Mouse (Mus musculus) G1E (cell line): ENCODE measurements around the gene Kif21a. TPM values are rescaled to one million over a fixed set of nuclear protein-coding genes. Genes with fewer than 3 reads are reported as not detected.

Experiments
- ATAC-seq: 2 replicates; pipeline ENCODE4 v1.8.0; 2016; ENCODE audit warnings: mild to moderate bottlenecking; ENCODE audit not compliant: insufficient number of reproducible peaks, poor library complexity, low FRiP score, severe bottlenecking; ENCODE audit errors: extremely low read depth
- DNase-seq: peaks from one replicate; pipeline ENCODE4 v3.0.0; 2012; ENCODE audit warnings: low spot score
- H3K27me3 ChIP-seq: 2 replicates; pipeline ENCODE4 v1.6.1; 2012; ENCODE audit warnings: mild to moderate bottlenecking, low read length, inconsistent platforms; ENCODE audit not compliant: insufficient read depth
- H3K36me3 ChIP-seq: replicated peaks from 2 replicates; pipeline ENCODE3; 2012; ENCODE audit warnings: mild to moderate bottlenecking, inconsistent platforms
- H3K4me1 ChIP-seq: 2 replicates; pipeline ENCODE4 v1.6.1; 2012; ENCODE audit warnings: low read depth, low read length, inconsistent platforms, mixed read lengths; ENCODE audit not compliant: insufficient read depth
- H3K4me3 ChIP-seq: 2 replicates; pipeline ENCODE4 v1.5.1; 2012; ENCODE audit warnings: low read depth, mild to moderate bottlenecking, inconsistent platforms, low read length, moderate library complexity, mixed read lengths
- H3K9me3 ChIP-seq: replicated peaks from 2 replicates; pipeline ENCODE4 v1.6.1; 2012; ENCODE audit warnings: inconsistent platforms
- CTCF ChIP-seq: IDR thresholded peaks from 2 replicates; pipeline ENCODE4 v1.5.1; 2012; ENCODE audit warnings: low read depth, low read length, inconsistent platforms, mixed read lengths
- GATA1 ChIP-seq: IDR thresholded peaks from 2 replicates; pipeline ENCODE4 v1.6.1; 2012; ENCODE audit warnings: borderline replicate concordance, low read length, inconsistent platforms, mixed read lengths
- GATA2 ChIP-seq: IDR thresholded peaks from 2 replicates; pipeline ENCODE4 v1.6.1; 2012; ENCODE audit warnings: low read depth, low read length, inconsistent platforms, borderline replicate concordance
- POLR2AphosphoS5 ChIP-seq: IDR thresholded peaks from 2 replicates; pipeline ENCODE4 v1.6.1; 2012; ENCODE audit warnings: low read depth, low read length, inconsistent platforms; ENCODE audit not compliant: insufficient replicate concordance
- TAL1 ChIP-seq: conservative IDR thresholded peaks from 2 replicates; pipeline ENCODE4 v1.6.1; 2012; ENCODE audit warnings: low read depth, low read length, inconsistent platforms, mixed read lengths
- polyA plus RNA-seq: library from polyadenylated mRNA; stranded (reverse); fragments of >175 nt; gene quantifications from 2 replicates; pipeline ENCODE4 v1.2.3, GENCODE M21; 2012
- total RNA-seq, 2 experiments: library from RNA; stranded (forward) in 1 of 2; stranded (reverse) in 1 of 2; fragments of 200-1000 nt in 1 of 2; fragments of >200 nt in 1 of 2; fragmentation: Nextera tagmentation in 1 of 2; gene quantifications; 2 replicates each; pipeline ENCODE4 v1.2.3; 2014 to 2017

Kif21a gene
- total and polyA plus RNA-seq, 3 experiments: not detected

DNA sequence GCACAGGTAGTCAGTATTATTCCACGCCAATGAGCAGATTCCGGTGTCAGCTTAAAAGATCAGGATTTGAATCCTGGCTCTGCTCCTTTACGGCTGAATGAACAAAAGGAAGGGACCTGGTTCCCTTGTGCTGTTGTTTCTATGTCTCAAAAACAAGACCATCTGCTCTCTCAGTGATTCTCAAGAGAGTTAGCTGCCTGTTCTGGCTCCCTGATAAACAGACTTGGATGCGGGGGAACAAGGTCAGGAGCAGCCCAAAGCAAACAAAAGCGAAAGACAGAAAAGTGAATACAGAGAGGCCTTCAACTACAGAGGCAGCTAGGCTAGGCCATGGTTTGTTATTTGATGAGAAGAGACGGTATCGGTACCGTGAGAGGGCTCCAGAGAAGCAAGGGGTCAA is 27.5 kb downstream of the Kif21a start:
- peaks cover 39% of the 10 kb centered on the region for H3K9me3 ChIP-seq
- DNase-seq (no peak), ATAC-seq (no peak)
- no peak for TF ChIP-seq GATA1
- TF ChIP-seq CTCF: no peak
- TF ChIP-seq TAL1: no peak
- TF ChIP-seq GATA2: no peak
- no peak overlapping the region for H3K4me3 ChIP-seq
- H3K27me3 ChIP-seq: no peaks in the 10 kb centered on the region
- no peaks in the 10 kb centered on the region for H3K4me1 ChIP-seq
- no peaks in the 10 kb centered on the region for H3K36me3 ChIP-seq

DNA sequence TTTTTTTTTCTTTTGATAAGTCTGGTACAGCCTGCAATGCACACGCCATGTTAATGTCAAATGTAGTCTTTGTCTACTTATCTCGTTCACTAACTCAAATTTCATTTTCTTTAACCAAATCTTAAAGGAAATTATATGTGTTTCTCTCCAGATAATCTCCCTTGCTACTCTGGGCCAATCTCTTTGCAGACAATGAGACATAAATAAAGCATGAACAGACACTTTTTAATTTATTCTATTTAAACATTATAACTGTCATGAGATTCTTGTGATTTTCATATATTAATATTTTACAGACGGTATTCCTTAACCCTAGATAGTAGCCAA is 30.9 kb downstream of the Kif21a start:
- TF ChIP-seq GATA1 (no peak), GATA2 (no peak), CTCF (no peak), TAL1 (no peak), POLR2AphosphoS5 (no peak)
- H3K36me3 ChIP-seq: no peaks in the 10 kb centered on the region
- no peaks in the 10 kb centered on the region for H3K27me3 ChIP-seq
- no peak overlapping the region for H3K4me3 ChIP-seq
- H3K9me3 ChIP-seq: peaks cover 42% of the 10 kb centered on the region
- no peaks in the 10 kb centered on the region for H3K4me1 ChIP-seq
- DNase-seq (no peak), ATAC-seq (no peak)

- Histone ChIP-seq H3K36me3 (no peaks in the 10 kb centered on the region), H3K4me1 (no peaks in the 10 kb centered on the region), H3K27me3 (no peaks in the 10 kb centered on the region), H3K4me3 (no peak overlapping the region), H3K9me3 (peaks cover 44% of the 10 kb centered on the region)
- DNase-seq (no peak), ATAC-seq (no peak)
- TF ChIP-seq TAL1 (no peak), POLR2AphosphoS5 (no peak)
Observed at GRCm38 (mm10) chr15:91018161-91018860, 31.4 kb downstream of the Kif21a start.

- Histone ChIP-seq H3K4me3 (no peak overlapping the region), H3K4me1 (no peaks in the 10 kb centered on the region), H3K36me3 (no peaks in the 10 kb centered on the region), H3K27me3 (no peaks in the 10 kb centered on the region), H3K9me3 (peaks cover 44% of the 10 kb centered on the region)
- no peak for TF ChIP-seq GATA1
- TF ChIP-seq TAL1: no peak
- no peak for TF ChIP-seq CTCF
- no peak for TF ChIP-seq GATA2
- no peak for TF ChIP-seq POLR2AphosphoS5
- ATAC-seq: no peak
- DNase-seq: no peak
Observed at GRCm38 (mm10) chr15:91017261-91018160, 32.2 kb downstream of the Kif21a start.

- DNase-seq (no peak), ATAC-seq (no peak)
- peaks cover 36% of the 10 kb centered on the region for H3K9me3 ChIP-seq
- no peak overlapping the region for H3K4me3 ChIP-seq
- H3K36me3 ChIP-seq: no peaks in the 10 kb centered on the region
- TF ChIP-seq CTCF (no peak), GATA2 (no peak), POLR2AphosphoS5 (no peak), TAL1 (no peak), GATA1 (no peak)
- H3K27me3 ChIP-seq: no peaks in the 10 kb centered on the region
- H3K4me1 ChIP-seq: no peaks in the 10 kb centered on the region
Observed at GRCm38 (mm10) chr15:91016366-91016765, 33.4 kb downstream of the Kif21a start.

DNA sequence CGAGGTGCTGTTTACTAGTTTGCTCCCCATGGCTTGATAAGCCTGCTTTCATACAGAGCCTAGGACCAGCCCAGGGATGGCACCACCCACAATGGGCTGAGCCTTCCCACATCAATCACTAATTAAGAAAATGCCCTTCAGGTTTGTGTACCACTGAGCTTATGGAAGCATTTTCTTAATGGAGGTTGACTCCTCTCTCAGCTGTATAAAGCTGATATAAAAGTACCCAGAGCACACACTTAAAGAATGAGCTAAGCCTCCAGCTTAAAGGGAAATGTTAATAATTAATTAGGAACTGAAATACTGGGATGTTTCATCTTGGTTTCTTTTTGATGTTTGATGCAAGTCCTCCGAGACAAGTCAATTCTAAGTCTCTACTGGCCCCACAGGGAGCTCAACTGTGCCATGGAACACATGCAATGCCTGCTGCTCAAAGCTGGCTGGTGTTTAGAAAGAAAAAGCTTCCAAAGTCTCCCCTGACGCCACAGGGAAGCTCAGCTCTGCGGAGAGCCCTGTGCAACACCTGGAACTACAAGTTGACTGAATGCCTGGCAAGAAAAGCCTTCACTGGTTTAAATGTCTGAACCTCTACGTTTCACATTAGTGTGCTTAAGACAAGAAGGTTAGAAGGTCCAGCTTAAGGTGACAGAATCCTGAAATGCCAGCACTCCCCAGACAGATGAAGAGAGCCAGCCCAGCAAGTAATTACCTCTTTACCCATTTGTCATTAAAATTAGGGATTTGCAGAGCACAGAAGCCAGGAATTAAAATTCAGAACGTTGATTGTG is 36.8 kb downstream of the Kif21a start:
- Histone ChIP-seq H3K4me1 (no peaks in the 10 kb centered on the region), H3K4me3 (no peak overlapping the region), H3K36me3 (no peaks in the 10 kb centered on the region), H3K9me3 (peaks cover 22% of the 10 kb centered on the region), H3K27me3 (no peaks in the 10 kb centered on the region)
- no peak for DNase-seq
- ATAC-seq: no peak
- no peak for TF ChIP-seq CTCF
- no peak for TF ChIP-seq GATA2
- no peak for TF ChIP-seq POLR2AphosphoS5
- no peak for TF ChIP-seq TAL1
- TF ChIP-seq GATA1: no peak
